Mouse (Mus musculus): Measurements from ENCODE around the gene Tmem119.

DNA sequence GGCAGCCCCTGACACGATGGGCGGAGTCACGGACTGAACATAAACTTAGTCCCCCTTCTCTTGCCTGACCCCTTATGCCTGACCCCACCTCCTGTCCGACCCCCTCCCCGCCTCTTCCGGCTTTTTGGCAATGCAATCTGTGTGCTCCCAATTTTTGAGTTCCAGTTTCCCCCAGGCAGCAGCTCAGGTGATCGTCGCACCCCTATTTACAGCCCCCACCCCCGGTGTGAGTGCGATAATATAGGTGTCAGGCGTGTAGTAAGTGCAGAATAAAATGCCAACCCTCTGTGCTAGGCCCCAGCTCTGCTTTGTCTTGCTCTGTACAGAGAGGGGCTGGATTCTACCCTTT is 14.7 kb upstream of the Tmem119 start:
- TF ChIP-seq CTCF (IDR thresholded peaks at IDR 0.05; ENCODE audit: insufficient read depth, low read length) (no peak), POLR2A (IDR thresholded peaks at IDR 0.05; ENCODE audit: borderline replicate concordance, extremely low read depth, low read depth, low read length) (no peak)

Measured in lung, adult 2 months (tissue).